Mouse (Mus musculus): ENCODE measurements at regions not wholly inside any gene's neighbourhood (a gene's known extent, or its start where the extent isn't known, plus 50 kb on each side); places are given as distances from the start of the nearest gene placed in this dataset.

- TF ChIP-seq POLR2A (IDR thresholded peaks at IDR 0.05; ENCODE audit: insufficient read depth, low read depth, low read length) (no peak), CTCF (IDR thresholded peaks at IDR 0.05) (no peak), EP300 (IDR thresholded peaks at IDR 0.05; ENCODE audit: insufficient read depth, low read depth, low read length) (no peak)
- Histone ChIP-seq H3K36me3 (ENCODE audit: control insufficient read depth, insufficient read depth, low read length) (no peaks in the 10 kb centered on the region), H3K9ac (ENCODE audit: low read depth, low read length) (no peak overlapping the region), H3K79me2 (replicated peaks; ENCODE audit: control insufficient read depth, insufficient read depth, low read length) (no peaks in the 10 kb centered on the region), H3K27ac (no peak overlapping the region), H3K27me3 (ENCODE audit: control insufficient read depth, insufficient read depth, low read length) (no peaks in the 10 kb centered on the region), H3K4me3 (no peak overlapping the region), H3K4me1 (ENCODE audit: control insufficient read depth, insufficient read depth, low read length) (no peaks in the 10 kb centered on the region; the same call in 1 of the 2 replicates)
- DNase-seq, result no peak
- 69% methylated on average over 6 of the region's 6 CpGs for WGBS
- intact Hi-C loops (cut with DNase I), result no loop called here
Observed at GRCm38 (mm10) chr7:135823884-135824750, 108.0 kb upstream of the Mki67 start.

- Histone ChIP-seq H3K36me3 (ENCODE audit: control insufficient read depth, insufficient read depth, low read length) (no peaks in the 10 kb centered on the region), H3K27me3 (ENCODE audit: control insufficient read depth, insufficient read depth, low read length) (no peaks in the 10 kb centered on the region), H3K4me3 (no peak overlapping the region), H3K79me2 (replicated peaks; ENCODE audit: control insufficient read depth, insufficient read depth, low read length) (no peaks in the 10 kb centered on the region), H3K4me1 (ENCODE audit: control insufficient read depth, insufficient read depth, low read length) (no peaks in the 10 kb centered on the region), H3K9ac (ENCODE audit: low read depth, low read length) (no peak overlapping the region), H3K27ac (no peak overlapping the region)
- intact Hi-C loops (cut with DNase I), result no loop called here
- 47% methylated on average over 2 of the region's 2 CpGs for WGBS
- DNase-seq, result no peak
- TF ChIP-seq EP300 (IDR thresholded peaks at IDR 0.05; ENCODE audit: insufficient read depth, low read depth, low read length), result no peak
- TF ChIP-seq CTCF (IDR thresholded peaks at IDR 0.05), result no peak
- TF ChIP-seq POLR2A (IDR thresholded peaks at IDR 0.05; ENCODE audit: insufficient read depth, low read depth, low read length), result no peak
Observed at GRCm38 (mm10) chr7:135829246-135829645, 113.1 kb upstream of the Mki67 start.

- intact Hi-C loops (cut with DNase I), result loop anchor here (10.0 kb wide), 1 partner anchor 651 kb away; no protein-coding TSS in a partner anchor
- no peak for DNase-seq
- Histone ChIP-seq H3K36me3 (ENCODE audit: control insufficient read depth, insufficient read depth, low read length) (no peaks in the 10 kb centered on the region), H3K4me1 (ENCODE audit: control insufficient read depth, insufficient read depth, low read length) (no peaks in the 10 kb centered on the region), H3K27me3 (ENCODE audit: control insufficient read depth, insufficient read depth, low read length) (no peaks in the 10 kb centered on the region), H3K9ac (ENCODE audit: low read depth, low read length) (no peak overlapping the region), H3K79me2 (replicated peaks; ENCODE audit: control insufficient read depth, insufficient read depth, low read length) (no peaks in the 10 kb centered on the region), H3K27ac (no peak overlapping the region), H3K4me3 (no peak overlapping the region)
- TF ChIP-seq EP300 (IDR thresholded peaks at IDR 0.05; ENCODE audit: insufficient read depth, low read depth, low read length) (no peak), CTCF (IDR thresholded peaks at IDR 0.05) (no peak), POLR2A (IDR thresholded peaks at IDR 0.05; ENCODE audit: insufficient read depth, low read depth, low read length) (no peak)
- WGBS, result 55% methylated on average over 9 of the region's 9 CpGs
Observed at GRCm38 (mm10) chr7:135833425-135833824, 117.3 kb upstream of the Mki67 start.

GRCm38 (mm10) chr7:135836808-135837733 lies 120.9 kb upstream of the Mki67 start:
- 42% methylated on average over 12 of the region's 12 CpGs for WGBS

GRCm38 (mm10) chr7:135844018-135844417 lies 127.9 kb upstream of the Mki67 start:
- Histone ChIP-seq H3K4me1 (ENCODE audit: control insufficient read depth, insufficient read depth, low read length) (no peaks in the 10 kb centered on the region), H3K9ac (ENCODE audit: low read depth, low read length) (no peak overlapping the region), H3K27ac (no peak overlapping the region), H3K36me3 (ENCODE audit: control insufficient read depth, insufficient read depth, low read length) (no peaks in the 10 kb centered on the region), H3K79me2 (replicated peaks; ENCODE audit: control insufficient read depth, insufficient read depth, low read length) (no peaks in the 10 kb centered on the region), H3K27me3 (ENCODE audit: control insufficient read depth, insufficient read depth, low read length) (no peaks in the 10 kb centered on the region), H3K4me3 (no peak overlapping the region)
- intact Hi-C loops (cut with DNase I), result no loop called here
- WGBS, result 86% methylated on average over 5 of the region's 5 CpGs
- DNase-seq, result no peak
- TF ChIP-seq POLR2A (IDR thresholded peaks at IDR 0.05; ENCODE audit: insufficient read depth, low read depth, low read length) (no peak), CTCF (IDR thresholded peaks at IDR 0.05) (no peak), EP300 (IDR thresholded peaks at IDR 0.05; ENCODE audit: insufficient read depth, low read depth, low read length) (no peak)

More at GRCm38 (mm10) chr7:135836808-135837733, 120.9 kb upstream of the Mki67 start:
- Histone ChIP-seq H3K27ac (no peak overlapping the region), H3K36me3 (ENCODE audit: control insufficient read depth, insufficient read depth, low read length) (no peaks in the 10 kb centered on the region), H3K27me3 (ENCODE audit: control insufficient read depth, insufficient read depth, low read length) (no peaks in the 10 kb centered on the region), H3K4me1 (ENCODE audit: control insufficient read depth, insufficient read depth, low read length) (no peaks in the 10 kb centered on the region), H3K4me3 (no peak overlapping the region), H3K79me2 (replicated peaks; ENCODE audit: control insufficient read depth, insufficient read depth, low read length) (no peaks in the 10 kb centered on the region), H3K9ac (ENCODE audit: low read depth, low read length) (no peak overlapping the region)
- TF ChIP-seq EP300 (IDR thresholded peaks at IDR 0.05; ENCODE audit: insufficient read depth, low read depth, low read length) (peak; percentile 93), POLR2A (IDR thresholded peaks at IDR 0.05; ENCODE audit: insufficient read depth, low read depth, low read length) (no peak), CTCF (IDR thresholded peaks at IDR 0.05) (peak; percentile 91)
- peak; percentile 72 to 83 for DNase-seq
- intact Hi-C loops (cut with DNase I), result loop anchor here (2.0 to 10.0 kb wide), 5 partner anchors 225 to 1482 kb away; no protein-coding TSS in a partner anchor
